Mouse (Mus musculus) gastrocnemius, postnatal 25 days (tissue): ENCODE data around the gene Gm20388. TPM values are rescaled to one million over a fixed set of nuclear protein-coding genes. Genes with fewer than 3 reads are reported as not detected.

ENCODE experiments used
- DNase-seq: peaks from one replicate; pipeline ENCODE4 v3.0.0; 2022
- total RNA-seq, 2 experiments: library from RNA; stranded (reverse); gene quantifications; 1 replicate in 1 of 2; 2 replicates in 1 of 2; pipeline ENCODE4 v1.2.3; 2021

Gm20388 gene
- total RNA-seq, 2 experiments from 2014 or later = 6.7 TPM; not detected in 1

DNA sequence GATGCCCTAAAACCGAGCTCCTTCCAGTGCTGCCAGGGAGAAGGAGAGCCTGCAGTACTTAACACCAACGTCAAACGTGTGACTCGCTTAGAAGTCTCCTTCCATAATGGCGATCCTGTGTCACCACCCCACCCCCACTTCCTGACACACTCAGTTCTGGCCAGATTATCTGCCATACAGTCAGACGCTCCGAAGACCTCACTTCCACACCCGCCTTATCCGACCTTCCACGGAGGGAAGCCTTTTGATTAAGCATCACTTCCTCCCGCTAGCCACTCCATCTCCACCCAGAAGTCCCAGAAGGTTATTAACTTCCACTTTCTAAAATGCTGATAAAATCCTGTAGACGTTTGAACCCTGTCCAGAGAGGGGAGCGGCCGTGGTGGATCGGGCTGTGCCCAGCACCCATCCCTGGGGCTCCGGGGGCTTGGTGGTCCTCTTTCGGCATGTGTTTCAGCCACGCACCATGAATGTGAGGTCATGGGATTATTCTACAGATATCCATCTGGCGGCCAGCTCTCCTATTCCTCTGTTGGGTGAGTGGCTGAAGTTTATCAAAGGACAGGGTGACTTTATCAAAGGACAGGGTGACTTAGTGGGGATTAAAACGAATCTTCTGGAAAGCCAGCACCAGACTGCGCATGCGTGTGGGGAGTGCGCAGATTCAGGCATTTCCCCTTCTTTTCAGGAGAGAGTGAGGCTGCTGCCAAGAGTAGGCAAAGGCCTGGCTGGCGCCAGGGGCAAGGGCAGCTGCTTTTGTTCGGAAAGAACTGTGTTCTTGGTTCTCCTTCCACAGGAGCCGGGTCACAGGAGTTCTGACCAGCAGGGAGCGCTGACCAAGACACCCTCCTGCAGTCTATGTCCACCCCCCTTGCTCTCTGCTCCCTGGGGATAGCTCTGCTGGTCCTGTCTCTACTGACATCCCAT, 1260.2 kb downstream of the Gm20388 start:
- DNase-seq = no peak

DNA sequence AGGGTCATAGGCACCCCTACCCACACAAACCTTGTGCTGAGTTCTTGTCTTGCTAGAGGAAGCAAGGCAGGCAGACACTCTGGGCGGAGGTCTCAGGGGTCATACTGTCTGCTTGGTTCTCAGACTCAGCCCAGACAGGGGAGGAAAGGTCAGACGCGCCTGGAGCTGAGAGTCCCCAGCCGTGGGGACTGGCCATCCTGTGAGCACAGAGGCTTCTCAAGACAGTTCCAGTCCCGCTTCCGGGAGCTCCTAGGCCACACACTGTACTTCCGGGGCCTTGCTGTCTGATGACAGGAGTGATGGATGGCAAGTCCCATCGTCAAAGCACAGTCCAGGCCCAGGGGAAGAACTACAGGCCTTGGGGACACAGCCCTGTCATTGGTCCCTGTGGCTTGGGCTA, 1261.9 kb downstream of the Gm20388 start:
- DNase-seq = no peak

DNA sequence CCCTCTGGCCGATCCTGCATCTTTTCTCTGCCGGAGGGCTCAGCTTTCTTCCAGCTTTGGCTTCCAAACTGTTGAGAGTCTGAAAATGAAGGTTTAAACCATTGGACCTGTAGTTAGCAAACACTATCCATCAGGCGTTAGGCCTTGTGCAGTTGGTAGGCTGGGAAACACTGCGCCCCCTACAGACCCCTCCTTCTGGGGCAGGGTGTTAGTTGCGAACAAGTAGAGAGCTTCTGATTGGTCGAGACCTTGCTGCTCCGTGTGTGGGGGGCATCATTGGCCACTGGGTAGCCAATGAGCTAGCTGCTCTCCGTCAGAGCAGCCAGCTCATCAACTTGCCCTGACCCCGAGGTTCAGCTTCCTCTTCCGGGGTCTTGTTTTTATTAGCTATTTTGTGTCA, 1263.5 kb downstream of the Gm20388 start:
- no peak for DNase-seq

DNA sequence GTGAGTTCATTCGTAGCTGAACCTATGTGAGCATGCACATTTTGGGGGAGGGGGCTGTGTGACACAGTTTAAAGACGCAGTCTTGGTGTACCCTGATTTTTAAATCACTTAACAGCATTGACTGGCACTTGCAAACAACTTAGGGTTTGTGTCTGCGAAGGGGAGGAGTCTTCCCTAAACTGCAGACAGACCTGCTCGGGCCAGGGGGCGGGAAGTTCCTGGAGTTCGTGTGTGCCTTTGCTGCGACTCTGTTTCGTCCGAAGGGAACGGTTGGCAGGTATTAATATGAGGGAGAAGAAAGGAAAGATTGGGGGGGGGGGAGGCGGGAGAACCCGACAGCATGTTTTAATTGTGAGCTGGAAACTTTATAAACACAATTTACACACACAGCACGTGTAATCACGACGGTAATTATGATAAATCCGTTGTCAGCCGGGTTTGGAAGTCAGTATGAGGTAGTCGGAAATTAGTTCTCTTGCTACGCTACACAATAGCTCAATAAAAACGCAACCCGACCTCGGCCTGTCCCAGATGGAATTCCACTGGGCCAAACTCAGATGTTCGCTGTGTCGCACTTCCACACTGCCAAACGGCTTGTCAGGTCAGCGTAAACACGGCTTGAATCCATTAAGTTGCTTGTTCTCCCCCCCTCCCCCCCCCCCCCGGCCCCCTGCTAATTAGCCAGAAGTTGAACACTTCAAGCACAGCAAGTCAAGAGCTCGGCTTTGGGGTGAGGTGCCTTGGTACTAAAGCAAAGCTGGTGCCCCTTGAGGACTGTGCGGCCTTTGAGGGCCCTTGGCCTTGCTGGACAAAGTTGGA, 1264.3 kb downstream of the Gm20388 start:
- no peak for DNase-seq

DNA sequence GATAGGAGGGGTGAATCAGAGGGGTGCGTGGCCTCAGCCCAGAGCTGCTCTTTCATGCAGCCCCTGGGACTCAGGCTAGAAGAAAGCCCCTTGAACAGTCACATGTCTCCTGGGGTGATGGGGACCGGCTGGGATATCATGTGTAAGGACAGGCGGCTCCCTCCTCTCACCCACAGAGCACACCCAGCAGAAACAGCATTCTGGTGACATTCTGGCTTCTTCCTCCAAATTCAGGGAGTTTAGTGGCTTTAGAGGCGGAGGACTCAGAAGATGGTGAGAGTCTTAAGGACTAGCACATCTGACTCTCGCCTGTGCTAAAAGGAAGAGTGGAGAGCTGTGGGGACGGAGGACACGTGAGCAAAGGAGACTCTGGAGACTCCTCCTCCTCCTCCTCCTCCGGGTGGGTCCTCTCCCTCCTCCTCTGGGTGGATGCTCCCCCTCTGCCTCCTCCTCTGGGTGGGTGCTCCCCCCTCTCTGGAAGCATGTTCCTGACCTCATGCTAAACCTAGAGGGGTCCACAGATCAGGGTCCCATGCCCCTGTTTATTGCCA, 1265.0 kb downstream of the Gm20388 start:
- no peak for DNase-seq

DNA sequence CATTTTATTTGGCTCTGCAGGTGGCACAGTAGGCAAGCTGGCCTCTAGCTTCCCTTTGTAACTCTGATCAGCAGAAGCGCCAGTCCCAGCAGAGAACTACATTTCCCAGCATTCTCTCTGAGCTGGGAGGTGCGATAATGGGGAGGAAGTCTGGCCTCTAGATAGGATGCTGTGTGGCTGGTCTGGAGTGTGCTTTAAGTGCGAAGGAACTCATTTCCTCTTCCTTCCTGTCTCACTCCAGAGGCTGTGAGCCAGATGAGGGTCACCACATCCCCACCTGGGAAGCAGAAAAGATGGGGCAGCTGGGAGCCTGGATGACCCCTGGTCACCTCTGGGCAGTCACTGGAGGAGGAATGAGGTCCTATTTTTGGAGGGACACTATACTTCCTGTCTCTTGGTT, 1265.7 kb downstream of the Gm20388 start:
- DNase-seq = no peak

DNA sequence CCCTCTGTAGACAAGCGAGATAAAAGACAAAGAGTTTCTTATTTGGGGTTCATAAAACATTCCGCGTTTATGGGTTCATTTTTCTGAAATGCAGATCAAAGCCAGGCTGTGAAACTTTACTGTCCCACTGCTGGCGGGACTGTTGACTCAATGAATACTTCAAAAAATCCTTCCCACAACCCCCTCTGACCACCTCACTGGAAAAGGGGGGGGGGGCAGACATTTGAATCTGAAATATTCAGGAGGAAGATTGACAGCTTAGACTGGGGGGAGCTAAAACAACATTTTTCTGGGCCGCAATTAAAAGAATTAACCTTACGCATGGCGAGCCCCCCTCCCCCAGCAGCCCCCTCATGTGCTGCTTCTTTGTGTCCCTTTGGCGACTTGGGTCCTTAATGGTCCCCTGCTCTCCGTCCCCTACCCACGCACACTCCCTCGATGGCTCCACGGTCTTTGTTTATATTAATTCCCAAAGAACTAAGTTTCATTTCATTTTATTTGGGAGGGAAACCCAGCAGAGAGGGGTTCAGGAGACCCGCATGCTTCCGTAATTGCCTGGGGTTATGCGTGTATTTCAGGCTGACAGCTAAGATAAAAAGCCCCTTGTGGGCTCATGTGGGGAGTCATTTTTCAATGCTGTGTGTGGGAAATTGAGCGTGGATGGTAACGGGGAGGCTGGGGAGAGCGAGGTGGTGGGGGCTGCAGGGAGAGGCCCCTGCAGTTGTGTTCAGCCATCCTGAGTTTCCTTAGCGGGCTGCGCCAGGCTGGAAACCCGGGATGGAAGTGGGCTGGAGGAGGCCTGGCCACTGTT, 1270.0 kb downstream of the Gm20388 start:
- DNase-seq = no peak

DNA sequence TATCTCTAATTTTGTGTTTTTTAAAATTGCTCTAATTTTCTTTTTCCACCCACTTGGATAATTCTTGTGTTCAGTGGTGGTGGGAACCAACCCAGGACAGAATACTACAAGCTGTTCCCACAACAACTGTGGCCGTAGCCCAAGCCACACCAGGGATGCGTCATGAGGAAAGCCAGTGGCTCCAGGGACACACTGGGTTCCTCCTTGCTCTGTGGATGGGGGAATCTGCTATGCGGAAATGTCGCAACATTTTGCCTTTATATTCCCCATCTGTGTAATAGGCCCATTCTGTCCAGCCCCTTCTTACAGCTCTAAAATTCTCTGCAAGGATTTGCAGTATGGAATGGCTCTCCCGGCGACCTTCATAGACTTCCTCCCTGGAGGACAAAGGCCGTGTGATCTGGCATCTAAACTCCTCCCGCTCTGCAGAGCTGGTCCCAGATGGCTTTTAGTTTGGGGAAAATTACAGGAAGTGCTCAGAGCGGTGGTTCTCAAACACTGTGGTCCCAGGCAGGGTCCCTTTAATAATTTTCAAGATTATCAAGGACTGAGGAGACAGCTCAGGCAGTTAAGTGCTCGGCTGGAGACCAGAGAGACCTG, 1270.7 kb downstream of the Gm20388 start:
- DNase-seq = peak; percentile 18

DNA sequence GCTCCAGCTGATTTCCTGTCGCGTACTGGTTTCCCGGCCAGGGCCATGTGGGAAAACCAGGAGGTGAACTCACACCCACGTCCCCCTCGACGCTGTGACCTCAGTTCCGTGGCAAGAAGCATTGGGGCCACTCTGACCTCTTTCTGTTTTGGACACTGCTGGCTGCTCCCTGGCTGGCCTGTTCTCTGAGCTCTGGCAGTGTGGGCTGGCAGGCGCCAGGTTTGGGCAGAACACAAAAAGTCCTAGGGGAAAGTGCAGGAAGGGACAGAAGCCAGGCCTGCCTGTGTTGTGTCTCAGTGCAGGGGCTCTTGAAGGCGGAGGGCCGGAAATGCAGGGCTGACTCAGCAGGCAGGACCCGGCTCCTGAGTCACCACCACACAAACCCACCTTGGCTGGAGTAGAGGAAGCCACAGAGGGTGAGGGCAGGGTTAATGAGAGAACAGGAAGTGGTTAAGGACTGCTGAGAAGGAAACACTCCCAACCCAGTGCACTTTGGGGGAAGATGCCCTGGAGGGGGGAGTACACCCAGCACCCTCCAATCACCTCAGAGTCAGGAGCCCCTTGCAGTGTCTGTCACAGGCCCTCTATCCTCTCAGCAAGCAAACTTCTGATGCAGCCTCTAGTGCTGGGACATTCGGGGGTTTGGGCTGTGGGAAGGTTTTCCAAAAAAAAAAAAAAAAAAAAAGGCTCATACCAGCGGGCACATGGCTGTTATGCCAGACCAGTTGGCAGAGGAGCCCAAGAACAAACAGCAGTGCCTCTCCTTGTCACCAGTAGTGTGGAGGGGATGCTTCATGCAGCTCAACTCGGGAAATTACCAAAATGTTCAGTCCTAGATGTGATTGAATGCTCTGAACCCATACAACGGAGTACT, 1277.1 kb downstream of the Gm20388 start:
- peak; percentile 30 for DNase-seq

DNA sequence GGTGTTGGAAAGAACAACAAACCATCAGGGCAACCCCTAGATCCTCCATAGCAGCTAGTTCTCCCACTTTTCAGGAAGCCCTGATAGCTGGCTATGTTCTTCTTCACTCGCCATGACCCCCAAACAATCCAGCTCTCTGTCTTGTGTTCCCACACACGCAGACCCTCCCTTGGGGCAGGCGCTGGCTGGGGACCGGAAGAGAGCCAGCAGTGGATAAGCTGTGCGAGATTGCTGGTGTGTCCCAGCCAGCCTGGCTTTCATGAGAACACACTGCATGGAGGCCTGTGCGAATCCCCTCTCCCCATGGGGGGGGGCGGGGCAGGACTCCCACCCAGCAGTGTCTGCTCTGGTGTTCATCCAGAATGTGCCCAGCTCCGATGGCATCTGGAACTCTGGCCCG, 1278.4 kb downstream of the Gm20388 start:
- no peak for DNase-seq

DNA sequence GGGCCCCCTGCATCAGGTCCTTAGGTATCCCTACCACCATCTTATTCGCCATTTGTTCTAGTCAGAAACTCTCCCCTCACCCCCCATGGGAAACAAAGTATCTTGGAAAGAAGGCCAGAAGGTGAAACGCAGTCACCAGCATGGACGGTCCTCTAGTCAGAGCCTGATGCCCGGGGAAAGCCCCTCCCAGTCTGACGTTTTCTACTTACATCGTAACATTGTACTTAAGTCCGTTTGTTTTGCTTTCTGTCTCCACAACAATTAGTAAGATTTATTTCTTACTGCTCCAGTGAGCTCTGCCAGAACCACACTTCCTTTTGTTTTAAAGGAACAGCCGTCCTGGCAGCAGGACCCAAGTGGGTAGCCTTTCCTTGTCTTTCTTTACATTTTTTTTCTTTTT, 1281.8 kb downstream of the Gm20388 start:
- DNase-seq = no peak

DNA sequence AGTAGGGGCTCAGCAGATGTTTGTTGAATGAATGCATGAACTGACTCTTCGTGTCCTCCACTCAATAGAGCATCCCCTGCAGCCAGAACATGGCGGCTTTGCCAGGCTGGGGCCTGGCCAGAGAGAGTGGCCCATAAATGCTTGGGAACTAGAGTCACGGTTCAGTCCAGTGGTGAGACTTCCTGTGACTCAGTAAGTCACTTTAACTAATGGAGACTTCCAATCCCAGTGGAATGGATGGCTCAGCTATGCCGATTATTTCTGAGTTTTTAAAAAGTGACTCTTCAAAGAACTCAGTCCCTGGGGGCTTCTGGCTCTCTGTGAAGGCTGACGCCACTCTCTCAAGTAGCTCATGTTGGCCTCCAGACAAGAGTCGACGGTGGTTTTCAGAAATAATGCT, 1285.3 kb downstream of the Gm20388 start:
- DNase-seq = no peak

DNA sequence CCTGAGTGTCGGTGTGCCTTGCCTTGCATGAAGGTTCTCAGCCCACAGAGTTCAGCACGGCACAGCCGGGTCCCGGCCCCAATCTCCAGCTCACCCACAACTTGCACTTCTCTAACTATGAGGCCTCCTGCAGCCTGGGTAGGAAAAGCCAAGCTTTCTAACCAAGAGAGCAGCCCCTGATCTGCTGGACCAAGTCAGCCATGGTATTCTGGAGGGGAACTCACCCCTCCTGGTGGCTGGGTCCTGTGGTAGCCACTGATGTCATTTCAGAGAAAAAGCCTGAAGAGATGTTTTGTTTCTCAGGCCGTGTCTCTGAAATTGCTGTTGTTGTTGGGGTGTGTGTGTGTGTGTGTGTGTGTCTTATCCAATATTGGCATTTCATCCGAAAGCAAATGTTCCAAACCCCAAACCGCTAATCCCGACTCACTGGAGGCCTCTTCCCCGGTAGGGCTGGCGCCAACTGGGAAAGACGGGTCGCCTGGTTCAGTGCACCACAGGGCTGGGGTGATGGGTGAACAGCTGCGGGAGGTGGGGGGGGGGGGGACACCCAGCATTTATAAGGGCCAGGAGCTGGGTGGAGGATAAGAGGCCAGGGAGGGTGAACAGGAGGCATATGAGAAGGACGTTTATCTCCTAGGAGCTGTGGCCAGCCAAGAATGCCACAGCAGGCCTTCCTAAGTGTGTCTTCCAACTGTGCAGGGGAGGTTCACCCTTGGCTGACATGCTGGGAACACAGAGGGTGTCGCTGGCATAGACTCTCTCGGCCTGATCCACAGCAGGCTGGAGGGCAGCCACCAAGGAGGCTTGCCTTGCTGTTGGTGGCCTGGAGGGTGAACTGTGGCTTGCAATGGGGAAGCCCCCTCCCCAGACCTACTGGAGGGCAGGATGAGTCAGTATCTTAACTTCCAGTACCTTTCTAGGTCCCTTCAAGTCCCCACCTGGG, 1286.4 kb downstream of the Gm20388 start:
- DNase-seq = no peak

DNA sequence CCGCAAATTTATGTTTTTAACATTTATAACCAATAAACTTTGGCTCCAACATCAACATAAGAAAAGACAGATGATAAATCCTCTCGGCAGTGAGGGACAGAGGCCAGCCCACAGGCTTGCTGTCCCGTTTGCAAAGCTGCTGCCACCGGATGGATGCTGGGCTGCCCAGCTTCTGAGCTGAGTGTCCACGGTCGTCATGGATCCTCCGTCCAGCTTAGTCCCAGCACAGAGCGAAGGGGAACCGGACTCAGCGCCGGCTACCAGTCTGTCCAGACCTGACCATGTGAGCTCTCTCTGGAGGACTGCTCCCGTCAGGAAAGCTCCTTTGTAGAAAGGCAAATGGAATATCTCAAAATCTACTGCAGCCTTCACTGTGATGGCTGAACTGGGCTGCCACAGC, 1289.4 kb downstream of the Gm20388 start:
- no peak for DNase-seq

DNA sequence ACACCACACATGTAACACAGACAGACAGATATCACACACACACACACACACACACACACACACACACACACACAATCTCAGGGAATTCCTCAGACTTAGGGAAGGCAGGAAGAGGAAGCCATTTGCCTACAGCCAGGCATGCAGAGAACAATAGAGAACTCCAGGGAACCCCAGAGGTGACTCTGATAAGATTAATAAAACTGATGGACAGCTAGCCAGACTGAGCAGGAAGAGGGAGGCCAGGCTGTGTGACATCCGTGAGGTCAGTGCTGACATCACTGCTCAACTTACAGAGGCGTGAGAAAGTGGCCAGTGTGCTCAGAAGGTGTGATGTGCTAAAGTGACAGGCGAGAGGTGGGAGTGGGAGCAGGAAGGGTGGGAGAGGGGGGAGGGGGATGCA, 1290.3 kb downstream of the Gm20388 start:
- DNase-seq = no peak

DNA sequence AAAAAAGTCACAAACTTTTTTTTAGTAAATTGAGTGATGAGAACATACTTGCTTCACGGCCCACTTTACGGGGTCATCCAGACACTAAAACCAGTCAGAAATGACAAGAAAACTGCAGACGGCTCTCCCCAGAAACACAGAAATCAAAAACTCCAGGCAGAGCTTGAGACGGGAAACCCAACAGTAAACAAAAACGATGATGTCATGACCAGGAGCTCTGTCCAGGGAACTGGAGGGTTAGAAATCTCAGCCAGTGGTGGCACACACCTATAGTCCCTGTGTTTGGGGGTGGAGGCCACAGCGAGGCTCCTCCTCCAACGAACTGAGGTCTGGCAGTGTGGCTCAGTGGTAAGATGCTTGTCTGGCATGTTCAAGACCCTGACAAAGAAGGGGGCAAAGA, 1291.0 kb downstream of the Gm20388 start:
- no peak for DNase-seq

DNA sequence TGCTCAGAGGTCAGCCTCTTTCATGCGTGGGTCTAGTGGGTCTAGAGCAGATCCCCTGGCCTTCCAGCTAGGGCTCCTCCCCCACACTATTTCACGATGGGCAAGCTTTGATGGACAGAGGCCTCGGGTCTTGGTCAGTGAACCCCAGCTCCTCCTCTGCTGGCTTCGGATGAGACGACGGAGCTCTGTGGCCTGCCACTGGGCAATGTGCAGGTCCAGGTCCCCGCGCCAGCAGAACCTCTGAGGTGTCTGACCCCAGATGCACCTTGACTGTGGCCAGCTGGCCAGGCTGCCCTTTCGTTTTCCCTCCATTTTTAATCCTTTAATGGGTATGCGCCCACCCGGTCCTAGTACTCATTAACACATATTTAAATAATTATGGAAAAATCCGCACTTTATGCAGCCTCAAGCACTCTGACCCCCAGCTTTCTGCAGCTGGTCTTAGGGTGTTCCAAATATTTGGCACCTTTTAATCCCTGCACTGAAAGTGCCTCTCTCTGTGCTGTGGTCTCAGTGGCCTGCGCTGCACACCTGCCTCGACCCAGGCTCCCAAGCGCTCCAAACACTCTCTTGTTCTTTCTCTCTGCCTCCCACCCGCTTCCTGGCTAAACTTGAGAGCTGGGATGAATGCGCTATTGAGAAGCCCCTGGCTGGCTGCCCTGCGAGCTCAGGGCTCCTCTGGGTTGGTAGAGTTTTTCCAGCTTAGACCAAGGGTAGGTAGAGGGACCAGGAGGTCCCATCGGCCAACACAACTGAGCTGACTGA, 1293.2 kb downstream of the Gm20388 start:
- no peak for DNase-seq

DNA sequence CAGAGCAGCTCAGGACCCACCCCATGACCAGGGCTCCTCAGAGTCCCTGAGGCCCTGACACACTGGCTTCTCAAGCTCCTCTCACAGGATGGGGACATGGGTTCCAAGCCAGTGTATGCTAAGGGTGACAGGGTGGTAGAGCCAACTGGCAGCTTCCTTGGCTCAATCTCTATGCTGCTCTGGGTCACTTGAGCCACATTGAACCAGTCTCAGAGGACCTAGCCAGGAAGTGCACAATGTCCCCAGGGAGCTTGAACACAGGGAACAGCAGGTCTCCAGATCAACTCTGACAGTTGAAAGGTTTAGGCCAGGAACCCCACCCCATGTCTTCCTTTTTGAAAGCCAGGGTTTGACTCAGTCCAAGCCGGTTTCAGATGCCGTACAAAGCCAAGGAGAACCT, 1296.5 kb downstream of the Gm20388 start:
- no peak for DNase-seq

DNA sequence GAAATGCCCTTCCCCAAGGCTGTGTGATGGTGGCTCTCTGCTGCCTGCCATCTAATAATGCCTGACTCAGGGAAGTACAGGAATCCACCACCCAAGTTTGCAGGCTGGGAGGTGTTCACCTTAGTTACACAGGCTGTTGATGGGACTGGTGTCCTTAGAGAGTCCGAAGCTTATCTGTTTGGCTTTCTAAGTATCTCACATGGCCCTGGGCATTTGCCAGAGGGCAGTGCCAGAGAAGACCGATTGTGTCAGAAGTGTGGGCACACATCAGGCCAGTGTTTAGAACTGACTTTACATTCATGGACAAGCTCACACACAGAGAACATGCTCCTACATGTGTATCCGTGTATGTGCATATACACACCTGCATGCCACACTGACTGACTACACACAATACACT, 1300.0 kb downstream of the Gm20388 start:
- no peak for DNase-seq
